Mouse (Mus musculus) lung, adult 2 months (tissue): ENCODE data around the gene Chrna4.

Experiments used
- CTCF ChIP-seq: fragments of 200-500 bp; IDR thresholded peaks from 2 replicates; pipeline ENCODE4 v1.5.1; 2011; ENCODE audit warnings: mild to moderate bottlenecking, low read length, control low read depth; ENCODE audit not compliant: insufficient read depth
- POLR2A ChIP-seq: fragments of 200-500 bp; IDR thresholded peaks from 2 replicates; pipeline ENCODE4 v1.6.1; 2011; ENCODE audit warnings: low read depth, mild to moderate bottlenecking, control low read depth, low read length, borderline replicate concordance; ENCODE audit errors: extremely low read depth

DNA sequence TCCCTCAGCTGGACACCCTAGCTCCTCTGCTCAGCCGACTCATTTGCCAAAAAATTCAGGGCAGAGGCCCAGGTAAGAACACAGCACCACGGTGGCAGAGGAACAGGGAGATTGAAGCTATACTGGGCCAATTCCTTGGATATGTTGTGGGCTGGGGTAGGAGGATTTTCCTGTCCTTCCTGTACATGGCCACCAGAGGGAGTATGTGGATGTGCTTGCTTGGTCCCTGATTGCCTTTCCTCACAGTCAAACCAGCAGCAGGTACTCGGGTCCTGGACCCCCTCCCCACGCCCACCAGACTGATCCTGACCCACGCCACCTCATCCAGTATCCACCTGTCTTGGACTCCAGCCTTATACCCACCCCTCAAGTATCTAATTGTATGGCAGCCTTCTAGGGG, 46.9 kb downstream of the Chrna4 start:
- TF ChIP-seq CTCF (peak; percentile 83), POLR2A (no peak)
